Mouse (Mus musculus) G1E (cell line): ENCODE measurements around the gene Lnx1.

Source experiments
- CTCF ChIP-seq: IDR thresholded peaks from 2 replicates; pipeline ENCODE4 v1.5.1; 2012; ENCODE audit warnings: low read depth, low read length, inconsistent platforms, mixed read lengths
- GATA1 ChIP-seq: IDR thresholded peaks from 2 replicates; pipeline ENCODE4 v1.6.1; 2012; ENCODE audit warnings: borderline replicate concordance, low read length, inconsistent platforms, mixed read lengths

- TF ChIP-seq GATA1 (no peak), CTCF (no peak)
Measured at GRCm38 (mm10) chr5:74711056-74711455, 8.3 kb upstream of the Lnx1 start.
